Mouse (Mus musculus) neural tube, embryonic 12.5 days (tissue): Measurements from ENCODE around the gene Yars. TPM values are rescaled to one million over a fixed set of nuclear protein-coding genes. Genes with fewer than 3 reads are reported as not detected.

Experiments
- ATAC-seq: fragments of 200-750 bp; cut with Nextera tagmentation; 2 replicates; pipeline ENCODE4 v1.8.0; 2017; ENCODE audit warnings: low read depth, mild to moderate bottlenecking, moderate TSS enrichment, moderate library complexity; ENCODE audit not compliant: low FRiP score
- H3K27ac ChIP-seq: fragments of 300-500 bp; sonication (generic); 2 replicates; pipeline ENCODE4 v1.5.1; 2016
- H3K27me3 ChIP-seq: fragments of 300-500 bp; sonication (generic); replicated peaks from 2 replicates; pipeline ENCODE4 v1.6.1; 2016; ENCODE audit warnings: mild to moderate bottlenecking
- H3K36me3 ChIP-seq: fragments of 300-500 bp; sonication (generic); 2 replicates; pipeline ENCODE4 v1.6.1; 2016; ENCODE audit warnings: mild to moderate bottlenecking
- H3K4me1 ChIP-seq: fragments of 300-500 bp; sonication (generic); 2 replicates; pipeline ENCODE4 v1.6.1; 2016
- H3K4me2 ChIP-seq: fragments of 300-500 bp; sonication (generic); replicated peaks from 2 replicates; pipeline ENCODE4 v1.6.1; 2016; ENCODE audit warnings: mild to moderate bottlenecking
- H3K4me3 ChIP-seq: fragments of 300-500 bp; sonication (generic); 2 replicates; pipeline ENCODE4 v1.5.1; 2016
- H3K9ac ChIP-seq: fragments of 300-500 bp; sonication (generic); 2 replicates; pipeline ENCODE4 v1.6.1; 2016; ENCODE audit warnings: mild to moderate bottlenecking
- H3K9me3 ChIP-seq: fragments of 300-500 bp; sonication (generic); 2 replicates; pipeline ENCODE4 v1.6.1; 2016; ENCODE audit warnings: mild to moderate bottlenecking
- WGBS: fragments of 180-500 bp; shearing (Covaris S2); methylation state at CpG from one replicate; pipeline ENCODE4 v1.1.7; 2016; 5-methylcytosine and 5-hydroxymethylcytosine counted together
- polyA plus RNA-seq: library from polyadenylated mRNA; unstranded; fragments of >200 nt; fragmentation: Nextera tagmentation; extraction: Ambion mirVana; gene quantifications from 2 replicates; pipeline ENCODE4 v1.2.1, GENCODE M21; 2016

Yars gene
- polyA plus RNA-seq, 1 experiment from 2014 or later, result 111 TPM

DNA sequence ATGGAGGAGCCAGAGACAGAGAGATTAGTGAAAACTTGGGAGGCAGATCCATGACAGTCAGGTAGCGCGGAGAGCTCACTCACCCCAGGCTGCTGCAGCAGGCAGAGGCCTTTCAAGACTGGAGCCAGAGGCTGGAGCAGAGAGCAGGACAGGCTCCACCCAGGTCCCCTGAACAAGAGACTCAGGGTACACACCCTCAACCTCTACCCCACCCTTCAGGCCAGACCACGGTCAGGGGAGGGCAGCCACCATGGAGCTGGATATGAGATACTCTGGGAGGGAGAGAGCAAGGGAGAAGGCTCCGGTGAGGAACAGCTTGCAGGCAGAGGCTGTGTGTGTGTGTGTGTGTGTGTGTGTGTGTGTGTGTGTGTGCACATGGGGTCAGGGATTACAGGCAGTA lies 76.6 kb downstream of the Yars start:
- no peak overlapping the region for H3K4me3 ChIP-seq
- no peak overlapping the region for H3K9ac ChIP-seq
- no peaks in the 10 kb centered on the region for H3K36me3 ChIP-seq
- H3K27ac ChIP-seq, result no peak overlapping the region
- 90% methylated on average over 4 of the region's 4 CpGs for WGBS
- H3K9me3 ChIP-seq, result no peaks in the 10 kb centered on the region
- no peak for ATAC-seq
- H3K4me1 ChIP-seq, result 0 out of 2 replicates have a peak, but pooled peaks cover 6% of the 10 kb centered on the region
- H3K27me3 ChIP-seq, result no peaks in the 10 kb centered on the region
- H3K4me2 ChIP-seq, result no peak overlapping the region

DNA sequence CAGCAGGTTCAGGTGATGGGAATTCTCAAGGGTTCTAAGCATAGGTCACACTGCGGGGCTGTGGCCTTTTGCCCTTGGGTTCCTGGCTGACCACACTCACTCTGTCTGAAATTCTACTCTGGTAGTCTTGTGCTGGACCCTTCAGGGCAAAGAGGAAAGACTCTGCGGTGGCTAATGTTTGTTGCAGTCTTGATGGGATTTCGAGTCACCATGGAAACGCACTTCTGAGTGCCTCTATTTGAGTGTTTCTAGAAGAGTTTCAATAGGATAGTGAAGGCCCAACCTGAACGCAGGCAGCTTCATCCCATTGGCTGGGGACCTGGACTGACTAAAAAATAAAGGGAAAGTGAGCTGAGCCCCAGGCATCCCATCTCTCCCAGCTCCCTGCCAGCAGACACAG lies 77.3 kb downstream of the Yars start:
- no peak overlapping the region for H3K4me2 ChIP-seq
- no peak overlapping the region for H3K27ac ChIP-seq
- H3K36me3 ChIP-seq, result no peaks in the 10 kb centered on the region
- H3K27me3 ChIP-seq, result no peaks in the 10 kb centered on the region
- H3K9me3 ChIP-seq, result no peaks in the 10 kb centered on the region
- no peak overlapping the region for H3K9ac ChIP-seq
- no peak for ATAC-seq
- no peak overlapping the region for H3K4me3 ChIP-seq
- 0 out of 2 replicates have a peak, but pooled peaks cover 6% of the 10 kb centered on the region for H3K4me1 ChIP-seq
- WGBS, result 66% methylated on average over 5 of the region's 5 CpGs

DNA sequence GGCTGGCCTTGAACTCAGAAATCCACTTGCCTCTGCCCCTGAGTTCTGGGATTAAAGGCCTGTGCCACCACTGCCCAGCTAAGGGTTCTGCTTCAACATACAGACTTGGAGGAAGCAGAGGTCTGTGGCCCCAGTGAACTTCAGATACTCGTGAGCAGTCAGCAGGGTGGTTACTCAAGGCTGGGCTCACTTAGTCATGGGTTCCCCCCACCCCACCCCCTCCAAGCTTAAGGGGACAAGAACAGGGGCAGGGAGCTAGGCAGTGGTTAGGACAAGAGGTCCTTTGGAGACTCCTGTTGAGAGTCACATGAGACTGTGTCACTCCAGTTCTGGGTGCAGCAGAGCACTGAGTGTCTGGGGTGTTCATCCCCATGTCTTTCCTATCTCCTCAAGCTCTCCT lies 79.1 kb downstream of the Yars start:
- no peak overlapping the region for H3K27ac ChIP-seq
- 45% methylated on average over 1 of the region's 1 CpGs for WGBS
- H3K4me1 ChIP-seq, result 0 out of 2 replicates have a peak, but pooled peaks cover 4% of the 10 kb centered on the region
- ATAC-seq, result no peak
- H3K4me3 ChIP-seq, result no peak overlapping the region
- H3K4me2 ChIP-seq, result no peak overlapping the region
- H3K9ac ChIP-seq, result no peak overlapping the region
- no peaks in the 10 kb centered on the region for H3K27me3 ChIP-seq
- H3K36me3 ChIP-seq, result no peaks in the 10 kb centered on the region
- no peaks in the 10 kb centered on the region for H3K9me3 ChIP-seq

Other genes with a start within 250 kb of the Yars start
- 14.4 and 17.5 TPM in 2 replicates for gene Azin2, start 227.3 kb upstream of the Yars start, polyA plus RNA-seq
- gene Ak2, start 197.8 kb upstream of the Yars start, polyA plus RNA-seq, result 124 and 127 TPM in 2 replicates
- 17.2 and 17.3 TPM in 2 replicates for gene Rnf19b, start 131.5 kb upstream of the Yars start, polyA plus RNA-seq
- gene Tmem54, start 84.2 kb upstream of the Yars start, polyA plus RNA-seq, result 0.68 and 0.79 TPM in 2 replicates
- gene Hpca, start 67.7 kb upstream of the Yars start, polyA plus RNA-seq, result 19.8 and 21.3 TPM in 2 replicates
- gene Fndc5, start 52.8 kb upstream of the Yars start, polyA plus RNA-seq, result 21.7 and 21.8 TPM in 2 replicates
- 20.5 and 21.6 TPM in 2 replicates for gene S100pbp, start within 50 bp of the Yars start, polyA plus RNA-seq
- 4.0 and 4.6 TPM in 2 replicates for gene C77080, start 71.6 kb downstream of the Yars start, polyA plus RNA-seq
- 1.7 and 1.9 TPM in 2 replicates for gene Sync, start 97.9 kb downstream of the Yars start, polyA plus RNA-seq
- 451 and 469 TPM in 2 replicates for gene Rbbp4, start 145.6 kb downstream of the Yars start, polyA plus RNA-seq
- gene Zbtb8os, start 145.9 kb downstream of the Yars start, polyA plus RNA-seq, result 34.2 and 38.0 TPM in 2 replicates
- gene Zbtb8a, start 188.4 kb downstream of the Yars start, polyA plus RNA-seq, result 12.5 and 15.4 TPM in 2 replicates